Mouse (Mus musculus) layer of hippocampus, adult 2 months (tissue): ENCODE measurements around the gene Tbc1d30. TPM values are rescaled to one million over a fixed set of nuclear protein-coding genes. Genes with fewer than 3 reads are reported as not detected.

Source experiments
- DNase-seq, 2 experiments: peaks; one replicate each; pipeline ENCODE4 v3.0.0; 2022; ENCODE audit warnings: low spot score in 2 of 2
- H3K27ac ChIP-seq: fragments of 200-600 bp; 2 replicates; pipeline ENCODE4 v1.8.1; 2022
- H3K4me3 ChIP-seq: fragments of 200-600 bp; 2 replicates; pipeline ENCODE4 v1.8.1; 2022; ENCODE audit warnings: mild to moderate bottlenecking
- CTCF ChIP-seq: fragments of 200-600 bp; conservative IDR thresholded peaks from 2 replicates; pipeline ENCODE4 v1.8.1; 2022; ENCODE audit warnings: antibody characterized with exemption, mild to moderate bottlenecking, moderate library complexity
- total RNA-seq, 2 experiments: library from RNA; stranded (reverse); gene quantifications; 2 replicates each; pipeline ENCODE4 v1.2.3; 2021

The Tbc1d30 gene
- total RNA-seq, 2 experiments from 2014 or later: 37.0 to 37.2 TPM

GRCm38 (mm10) chr10:121375649-121376493 is 24.8 kb upstream of the Tbc1d30 start:
- no peak overlapping the region for H3K27ac ChIP-seq
- DNase-seq: no peak
- H3K4me3 ChIP-seq: no peak overlapping the region
- no peak for TF ChIP-seq CTCF

GRCm38 (mm10) chr10:121374693-121375620 is 23.9 kb upstream of the Tbc1d30 start:
- TF ChIP-seq CTCF: no peak
- Histone ChIP-seq H3K4me3 (no peak overlapping the region), H3K27ac (peak overlapping the region; percentile 43; the same call in 1 of the 2 replicates)
- DNase-seq: no peak

DNA sequence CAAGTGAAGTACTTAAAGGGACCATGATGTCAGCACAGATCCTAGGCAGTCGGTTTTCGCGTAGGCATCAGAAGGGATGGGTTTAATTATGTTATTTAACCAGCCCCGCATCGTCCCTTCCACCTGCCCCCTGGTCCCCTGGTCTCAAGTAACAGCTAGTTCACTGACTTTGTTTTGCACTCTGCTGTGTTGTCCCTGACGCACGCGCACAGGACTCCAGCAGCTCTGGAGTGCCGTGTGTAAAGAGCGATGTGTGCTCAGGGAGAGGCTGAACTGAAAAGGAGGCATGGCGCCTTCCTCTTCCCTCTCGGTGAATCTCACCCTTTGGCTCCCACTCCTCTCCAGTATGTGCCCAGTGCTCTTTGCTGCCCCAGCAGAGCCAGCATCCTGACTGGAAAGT is 22.9 kb upstream of the Tbc1d30 start:
- H3K27ac ChIP-seq: peak overlapping the region; percentile 43; the same call in 1 of the 2 replicates
- no peak for TF ChIP-seq CTCF

GRCm38 (mm10) chr10:121370777-121371176 is 19.7 kb upstream of the Tbc1d30 start:
- H3K27ac ChIP-seq: no peak overlapping the region
- TF ChIP-seq CTCF: peak; percentile 70
- no peak for DNase-seq
- no peak overlapping the region for H3K4me3 ChIP-seq

More for the DNA sequence above, 22.9 kb upstream of the Tbc1d30 start:
- no peak overlapping the region for H3K4me3 ChIP-seq
- no peak for DNase-seq

GRCm38 (mm10) chr10:121368783-121369465 is 17.8 kb upstream of the Tbc1d30 start:
- H3K27ac ChIP-seq: no peak overlapping the region
- no peak overlapping the region for H3K4me3 ChIP-seq
- no peak for DNase-seq
- no peak for TF ChIP-seq CTCF

DNA sequence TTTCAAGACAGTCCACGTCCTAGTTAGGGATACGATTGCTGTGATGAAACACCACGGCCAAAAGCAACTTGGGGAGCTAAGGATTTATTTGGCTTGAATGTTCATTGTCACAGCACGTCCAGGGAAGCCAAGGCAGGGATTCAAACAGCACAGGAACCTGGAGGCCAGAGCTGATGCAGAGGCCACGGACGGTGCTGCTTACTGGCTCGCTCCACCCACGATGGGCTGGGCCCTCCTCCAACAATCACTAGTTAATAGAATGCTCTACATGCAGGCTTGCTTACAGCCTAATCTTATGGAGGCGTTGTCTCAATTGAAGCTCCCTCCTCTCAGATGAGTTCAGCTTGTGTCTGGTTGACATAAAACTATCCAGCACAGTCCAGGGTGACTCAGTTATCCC is 16.7 kb upstream of the Tbc1d30 start:
- H3K4me3 ChIP-seq: no peak overlapping the region
- TF ChIP-seq CTCF: no peak
- no peak overlapping the region for H3K27ac ChIP-seq
- DNase-seq: no peak

DNA sequence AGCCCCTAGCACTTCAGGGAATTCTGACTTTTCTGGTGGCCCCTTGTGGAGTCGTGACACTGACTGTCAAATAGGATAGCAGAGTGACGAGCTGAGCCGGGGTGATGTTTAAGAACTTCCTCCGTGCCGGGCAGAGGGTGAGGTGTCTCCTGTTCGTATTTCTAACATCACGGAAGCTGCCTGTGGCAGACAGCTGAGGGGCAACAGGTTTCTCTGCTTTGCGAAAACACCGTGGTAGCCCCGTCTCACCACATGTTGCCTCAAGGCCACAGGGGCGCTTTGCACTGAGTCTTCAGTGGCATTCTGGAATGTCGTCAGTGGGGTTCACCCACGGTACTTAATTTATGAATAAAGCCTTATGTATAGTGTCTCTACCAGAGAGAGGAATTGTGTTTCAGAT is 16.2 kb upstream of the Tbc1d30 start:
- H3K27ac ChIP-seq: no peak overlapping the region
- no peak overlapping the region; the same call in 1 of the 2 replicates for H3K4me3 ChIP-seq
- DNase-seq: no peak
- TF ChIP-seq CTCF: no peak

DNA sequence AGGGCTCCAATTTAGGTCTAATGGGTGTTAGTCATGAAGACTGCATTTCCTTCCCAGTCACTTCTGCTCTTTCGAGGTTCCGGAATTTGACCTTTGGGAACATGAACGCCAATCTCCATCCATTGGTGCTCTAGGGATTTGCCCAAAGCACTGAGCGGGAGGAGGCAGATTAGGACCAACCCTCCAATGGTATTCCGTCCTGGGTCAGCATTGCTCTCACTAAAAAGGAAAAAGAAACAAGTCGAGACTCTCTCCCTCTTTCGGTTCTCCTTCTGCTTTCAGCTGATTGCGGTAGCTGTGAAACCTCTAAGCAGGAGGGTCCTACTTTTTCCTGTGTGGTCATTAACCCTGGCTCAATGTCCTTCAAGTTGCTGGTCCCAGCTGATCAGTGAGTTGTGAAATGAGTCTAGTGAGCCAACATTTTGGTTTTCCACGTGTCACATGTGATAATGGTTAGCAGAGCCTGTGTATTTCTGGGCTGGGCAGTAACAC is 14.7 kb upstream of the Tbc1d30 start:
- Histone ChIP-seq H3K27ac (peak overlapping the region; percentile 94), H3K4me3 (peak overlapping the region; percentile 66)
- no peak for TF ChIP-seq CTCF
- DNase-seq: no peak

DNA sequence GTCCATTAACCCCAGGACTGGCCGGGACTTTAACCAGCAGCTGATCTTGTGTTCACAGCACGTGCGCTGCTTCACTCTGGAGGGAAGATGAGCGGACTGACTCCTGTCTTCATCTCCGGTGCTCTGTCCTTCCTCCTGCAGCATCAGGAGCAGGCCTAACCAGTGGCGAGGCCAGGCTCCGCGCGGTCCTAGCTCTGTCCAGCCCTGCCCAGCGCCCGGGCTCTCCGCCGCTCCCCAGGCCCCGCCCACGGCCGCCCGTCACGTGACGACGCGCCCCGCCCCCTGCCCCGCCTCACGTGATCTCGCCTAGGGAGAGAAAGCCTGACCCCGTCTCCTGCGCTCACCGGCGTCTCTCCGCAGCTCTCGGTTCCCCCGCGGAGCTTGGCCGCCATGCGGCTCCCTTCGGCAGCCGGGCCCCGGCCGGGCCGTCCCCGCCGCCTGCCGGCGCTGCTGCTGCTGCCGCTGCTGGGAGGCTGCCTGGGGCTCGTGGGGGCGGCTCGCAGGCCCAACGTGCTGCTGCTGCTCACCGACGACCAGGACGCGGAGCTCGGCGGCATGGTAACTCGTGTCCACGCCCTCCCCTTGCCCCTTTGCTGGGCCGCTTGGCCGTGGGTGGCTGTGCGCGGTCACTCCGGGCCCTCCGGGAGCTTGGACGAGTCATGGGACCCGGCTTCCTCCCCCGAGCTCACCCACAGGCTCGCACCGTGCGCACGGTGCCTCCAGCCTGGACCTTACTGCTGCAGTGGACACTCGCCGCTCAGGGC is 13.9 kb upstream of the Tbc1d30 start, which contains the start of gene Gns:
TSS of gene Gns (plus strand) at position 290 of the 764 bp plus-strand sequence.
- peak within 1 kb of the TSS; percentile 66 for H3K4me3 ChIP-seq
- TF ChIP-seq CTCF: peak; percentile 38; the same call in 1 of the 2 replicates
- peak; percentile 72 to 83 for DNase-seq
- peak within 1 kb of the TSS; percentile 94 for H3K27ac ChIP-seq

DNA sequence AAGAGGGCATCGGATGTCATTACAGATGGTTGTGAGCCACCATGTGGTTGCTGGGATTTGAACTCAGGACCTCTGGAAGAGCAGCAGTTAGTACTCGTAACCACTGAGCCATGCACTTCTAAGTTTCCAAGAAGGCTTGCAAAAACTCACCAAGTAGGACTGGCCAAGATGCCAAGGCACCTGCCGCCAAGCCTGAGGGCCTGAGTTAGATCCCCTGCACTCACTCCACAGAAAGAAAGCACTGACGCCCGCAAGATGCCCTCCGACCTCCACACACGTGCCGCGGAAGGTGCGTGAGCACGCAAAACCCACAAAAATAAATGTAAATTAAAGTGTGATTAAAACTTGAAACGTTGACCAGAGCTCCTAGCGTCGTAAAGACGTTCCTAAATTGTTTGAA is 13.2 kb upstream of the Tbc1d30 start:
- peak overlapping the region; percentile 66 for H3K4me3 ChIP-seq
- no peak for TF ChIP-seq CTCF
- H3K27ac ChIP-seq: peak overlapping the region; percentile 94
- no peak for DNase-seq

DNA sequence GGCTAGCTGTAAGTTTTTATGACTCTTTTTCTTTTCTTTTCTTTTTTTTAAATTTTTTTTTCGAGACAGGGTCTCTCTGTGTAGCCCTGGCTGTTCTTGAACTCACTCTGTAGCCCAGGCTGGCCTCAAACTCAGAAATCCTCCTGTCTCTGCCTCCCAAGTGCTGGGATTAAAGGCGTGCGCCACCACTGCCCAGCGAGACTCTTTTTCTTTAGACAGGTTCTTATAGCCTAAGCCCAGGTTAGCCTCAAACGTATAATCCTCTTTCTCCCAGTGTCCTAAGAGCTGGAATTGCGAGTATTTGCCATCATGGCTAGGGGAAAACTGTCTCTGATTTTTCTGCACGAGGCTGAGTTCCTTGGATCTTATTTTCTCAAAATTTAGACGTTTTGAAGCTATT is 12.1 kb upstream of the Tbc1d30 start:
- no peak for DNase-seq
- TF ChIP-seq CTCF: no peak
- no peak overlapping the region for H3K27ac ChIP-seq
- no peak overlapping the region for H3K4me3 ChIP-seq

GRCm38 (mm10) chr10:121360358-121360757 is 9.3 kb upstream of the Tbc1d30 start:
- H3K4me3 ChIP-seq: no peak overlapping the region
- no peak for TF ChIP-seq CTCF
- DNase-seq: no peak
- H3K27ac ChIP-seq: no peak overlapping the region
